Mouse (Mus musculus) liver, adult 2 months (tissue): ENCODE results near the gene Kcnk15. TPM values are rescaled to one million over a fixed set of nuclear protein-coding genes. Genes with fewer than 3 reads are reported as not detected.

ENCODE experiments used
- DNase-seq: peaks from one replicate; pipeline ENCODE4 v3.0.0-alpha.2; 2011; ENCODE audit warnings: low read depth, low spot score; ENCODE audit errors: extremely low read depth
- H3K27ac ChIP-seq: fragments of 200-500 bp; replicated peaks from 2 replicates; pipeline ENCODE4 v1.5.1; 2012; ENCODE audit warnings: low read depth, mild to moderate bottlenecking, control low read depth, inconsistent platforms, low read length; ENCODE audit not compliant: insufficient read depth
- H3K27me3 ChIP-seq: fragments of 200-500 bp; 2 replicates; pipeline ENCODE4 v1.6.1; 2012; ENCODE audit warnings: mild to moderate bottlenecking, moderate library complexity, low read length, inconsistent platforms; ENCODE audit not compliant: control insufficient read depth, insufficient read depth
- H3K36me3 ChIP-seq: fragments of 200-500 bp; 2 replicates; pipeline ENCODE4 v1.6.1; 2012; ENCODE audit warnings: low read length, inconsistent platforms; ENCODE audit not compliant: control insufficient read depth, insufficient read depth
- H3K4me1 ChIP-seq: fragments of 200-500 bp; 2 replicates; pipeline ENCODE4 v1.6.1; 2011; ENCODE audit warnings: low read length; ENCODE audit not compliant: control insufficient read depth, insufficient read depth
- H3K4me3 ChIP-seq: fragments of 200-500 bp; 2 replicates; pipeline ENCODE4 v1.5.1; 2011; ENCODE audit warnings: low read depth, mild to moderate bottlenecking, control low read depth, low read length, moderate library complexity; ENCODE audit not compliant: insufficient read depth
- H3K79me2 ChIP-seq: fragments of 200-500 bp; 2 replicates; pipeline ENCODE4 v1.6.1; 2012; ENCODE audit warnings: inconsistent platforms, mild to moderate bottlenecking, low read length, moderate library complexity; ENCODE audit not compliant: control insufficient read depth, insufficient read depth
- H3K9ac ChIP-seq: fragments of 200-500 bp; 2 replicates; pipeline ENCODE4 v1.6.1; 2012; ENCODE audit warnings: low read depth, mild to moderate bottlenecking, control low read depth, inconsistent platforms, low read length
- CTCF ChIP-seq: fragments of 200-500 bp; IDR thresholded peaks from 2 replicates; pipeline ENCODE4 v1.5.1; 2011; ENCODE audit warnings: low read depth, low read length, control low read depth
- POLR2A ChIP-seq: fragments of 200-500 bp; IDR thresholded peaks from 2 replicates; pipeline ENCODE4 v1.6.1; 2011; ENCODE audit warnings: low read length, control low read depth; ENCODE audit not compliant: insufficient read depth; ENCODE audit errors: extremely low read depth
- WGBS: fragments of 180-500 bp; shearing (Covaris S2); methylation state at CpG from one replicate; pipeline ENCODE4 v1.1.7; 2018; 5-methylcytosine and 5-hydroxymethylcytosine counted together
- polyA plus RNA-seq: library from polyadenylated mRNA; depleted of rRNA; stranded (reverse); fragments of >200 nt; gene quantifications from 2 replicates; pipeline ENCODE4 v1.2.3, GENCODE M21; 2012
- total RNA-seq: library from RNA; depleted of rRNA; stranded (reverse); fragments of >200 nt; gene quantifications from 2 replicates; pipeline ENCODE4 v1.2.3, GENCODE M21; 2014

The Kcnk15 gene
- total and polyA plus RNA-seq, 2 experiments: not detected

- Histone ChIP-seq H3K9ac (no peak overlapping the region), H3K4me3 (no peak overlapping the region), H3K27me3 (no peaks in the 10 kb centered on the region), H3K27ac (no peak overlapping the region), H3K79me2 (no peaks in the 10 kb centered on the region), H3K4me1 (no peaks in the 10 kb centered on the region), H3K36me3 (no peaks in the 10 kb centered on the region)
- no peak for TF ChIP-seq POLR2A
- no peak for TF ChIP-seq CTCF
- DNase-seq: no peak
- WGBS: 83% methylated on average over 14 of the region's 14 CpGs
These were observed 23.5 kb downstream of the Kcnk15 start for GRCm38 (mm10) chr2:163876830-163877498.

GRCm38 (mm10) chr2:163880891-163881290 is 27.4 kb downstream of the Kcnk15 start:
- WGBS: 81% methylated on average over 6 of the region's 6 CpGs
- no peak overlapping the region for H3K9ac ChIP-seq

DNA sequence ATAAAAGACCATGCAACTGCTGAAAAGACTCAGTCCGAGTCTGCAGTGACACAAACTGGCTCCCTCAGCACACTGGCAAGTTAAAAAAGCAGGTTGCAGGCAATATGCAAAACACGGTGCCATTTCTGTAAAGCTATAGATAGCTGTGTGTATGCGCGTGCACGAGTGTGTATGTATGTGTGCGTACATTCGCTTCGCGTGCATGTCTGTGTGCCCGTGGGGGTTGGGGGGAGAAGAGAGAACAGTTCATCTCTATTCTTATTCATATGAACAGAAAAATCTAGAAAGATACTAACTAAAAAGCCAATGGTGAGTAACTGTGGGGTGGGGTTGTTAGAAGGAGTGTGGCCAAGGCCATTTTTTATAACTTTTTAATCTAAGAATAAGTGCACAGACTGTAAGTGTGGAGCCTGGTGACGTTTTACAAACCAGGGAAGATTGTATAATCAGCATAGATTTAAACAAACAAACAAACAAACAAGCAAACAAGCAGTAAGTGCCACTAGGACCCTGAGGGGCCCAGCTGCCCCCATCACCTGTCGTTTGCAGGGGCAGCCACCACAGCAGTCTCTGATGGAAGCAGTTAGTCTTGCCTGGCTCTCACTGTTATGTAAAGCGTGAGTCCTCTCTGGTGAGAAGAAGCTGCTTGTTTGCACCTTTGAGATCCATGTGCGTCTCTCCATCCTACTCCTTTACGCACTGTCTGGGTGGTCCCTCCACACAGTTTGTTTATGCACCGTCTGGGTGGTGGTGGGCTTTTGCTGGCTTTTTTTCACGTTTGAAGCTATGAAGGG is 29.6 kb downstream of the Kcnk15 start:
- no peak overlapping the region for H3K4me3 ChIP-seq
- H3K9ac ChIP-seq: no peak overlapping the region
- no peak overlapping the region for H3K27ac ChIP-seq

More at GRCm38 (mm10) chr2:163880891-163881290, 27.4 kb downstream of the Kcnk15 start:
- no peaks in the 10 kb centered on the region for H3K27me3 ChIP-seq
- peaks cover 2% of the 10 kb centered on the region for H3K4me1 ChIP-seq
- TF ChIP-seq CTCF: no peak
- no peak for DNase-seq
- H3K36me3 ChIP-seq: no peaks in the 10 kb centered on the region
- no peaks in the 10 kb centered on the region for H3K79me2 ChIP-seq
- no peak overlapping the region for H3K4me3 ChIP-seq
- H3K27ac ChIP-seq: no peak overlapping the region

DNA sequence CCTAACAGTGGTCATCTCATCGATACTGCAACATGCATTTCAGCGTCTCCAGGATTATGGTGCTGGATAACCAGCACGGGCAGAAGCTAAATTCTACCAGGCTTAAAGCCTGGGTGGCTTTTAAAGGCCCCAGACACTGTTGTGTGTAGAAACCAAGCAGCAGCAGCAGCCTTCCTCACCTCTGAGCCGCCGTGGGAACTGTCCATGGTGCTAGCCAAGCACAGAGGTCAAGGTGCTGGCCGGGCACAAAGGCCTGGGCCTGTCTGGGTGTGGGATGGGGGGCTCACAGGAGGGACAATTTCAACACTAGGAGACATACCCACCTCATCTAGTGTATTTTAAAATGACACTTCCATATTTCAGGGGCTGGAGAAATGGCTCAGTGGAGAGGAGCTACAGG is 36.0 kb downstream of the Kcnk15 start:
- Histone ChIP-seq H3K36me3 (no peaks in the 10 kb centered on the region), H3K79me2 (no peaks in the 10 kb centered on the region), H3K4me1 (peaks cover 2% of the 10 kb centered on the region), H3K27me3 (no peaks in the 10 kb centered on the region), H3K9ac (no peak overlapping the region), H3K4me3 (no peak overlapping the region), H3K27ac (no peak overlapping the region)
- WGBS: 35% methylated on average over 6 of the region's 6 CpGs
- DNase-seq: no peak
- TF ChIP-seq POLR2A (no peak), CTCF (no peak)

More for the DNA sequence above, 29.6 kb downstream of the Kcnk15 start:
- Histone ChIP-seq H3K79me2 (no peaks in the 10 kb centered on the region), H3K36me3 (no peaks in the 10 kb centered on the region), H3K4me1 (peaks cover 2% of the 10 kb centered on the region), H3K27me3 (no peaks in the 10 kb centered on the region)
- TF ChIP-seq POLR2A (no peak), CTCF (no peak)
- 82% methylated on average over 17 of the region's 17 CpGs for WGBS
- no peak for DNase-seq

DNA sequence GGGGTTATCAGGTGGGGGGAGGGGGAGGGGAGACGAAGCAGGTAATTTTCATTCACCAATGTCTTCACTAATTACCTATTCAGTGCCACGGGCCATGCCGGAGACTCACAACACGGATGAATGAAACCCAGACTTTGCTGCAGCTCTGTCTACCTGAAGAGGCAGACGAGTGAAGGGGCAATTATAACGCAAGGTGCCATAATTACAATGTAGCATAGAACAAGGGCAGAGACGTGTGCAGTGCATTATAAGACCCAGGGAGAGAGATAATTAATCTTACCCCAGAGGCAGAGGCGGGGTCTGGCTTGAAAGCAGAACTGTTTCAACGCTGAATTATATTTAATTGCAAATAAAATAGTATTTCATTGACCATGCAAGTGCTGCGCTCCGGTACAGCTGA is 37.1 kb downstream of the Kcnk15 start:
- no peaks in the 10 kb centered on the region for H3K79me2 ChIP-seq
- H3K27me3 ChIP-seq: no peaks in the 10 kb centered on the region
- no peak overlapping the region for H3K4me3 ChIP-seq
- H3K27ac ChIP-seq: no peak overlapping the region
- H3K36me3 ChIP-seq: no peaks in the 10 kb centered on the region
- no peak for DNase-seq
- TF ChIP-seq POLR2A: no peak
- TF ChIP-seq CTCF: no peak
- H3K4me1 ChIP-seq: no peaks in the 10 kb centered on the region
- 81% methylated on average over 11 of the region's 11 CpGs for WGBS
- no peak overlapping the region for H3K9ac ChIP-seq

DNA sequence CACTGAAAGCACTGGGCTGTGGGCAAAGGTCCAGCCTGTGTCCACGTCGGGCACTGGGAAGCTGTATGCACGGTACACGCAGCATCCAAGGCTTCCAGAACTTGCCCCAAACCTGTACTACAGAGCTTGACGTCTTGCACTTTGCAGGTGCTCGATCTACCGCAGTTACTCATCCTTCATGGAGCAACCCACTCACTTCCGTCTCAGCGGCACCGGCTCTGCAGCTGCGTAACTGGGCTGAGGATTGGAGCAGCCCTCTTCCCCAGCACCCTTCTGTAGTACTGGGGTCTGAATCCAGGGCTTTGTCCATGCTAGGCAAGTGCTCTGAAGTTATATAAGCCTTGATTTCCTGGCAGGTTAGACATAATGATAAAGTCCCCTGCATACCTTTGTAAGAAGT is 37.8 kb downstream of the Kcnk15 start:
- H3K4me3 ChIP-seq: no peak overlapping the region
- no peak for TF ChIP-seq CTCF
- TF ChIP-seq POLR2A: no peak
- H3K9ac ChIP-seq: no peak overlapping the region
- no peaks in the 10 kb centered on the region for H3K79me2 ChIP-seq
- H3K36me3 ChIP-seq: no peaks in the 10 kb centered on the region
- H3K27me3 ChIP-seq: no peaks in the 10 kb centered on the region
- H3K4me1 ChIP-seq: no peaks in the 10 kb centered on the region
- 92% methylated on average over 11 of the region's 11 CpGs for WGBS
- no peak for DNase-seq
- no peak overlapping the region for H3K27ac ChIP-seq
